Mouse (Mus musculus): ENCODE measurements around the gene Shisa9. TPM values are rescaled to one million over a fixed set of nuclear protein-coding genes. Genes with fewer than 3 reads are reported as not detected.

Shisa9 gene
- polyA plus RNA-seq, 1 experiment: 22.1 TPM

- 33% methylated on average over 3 of the region's 3 CpGs for WGBS
- Histone ChIP-seq H3K4me1 (ENCODE audit: control insufficient read depth, insufficient read depth, low read length) (no peaks in the 10 kb centered on the region), H3K4me3 (replicated peaks; ENCODE audit: insufficient read depth, low read depth, low read length) (no peak overlapping the region), H3K27ac (ENCODE audit: insufficient read depth, low read length) (no peak overlapping the region), H3K27me3 (ENCODE audit: control insufficient read depth, insufficient read depth, low read length) (no peaks in the 10 kb centered on the region; the same call in 1 of the 2 replicates)
- TF ChIP-seq CTCF (IDR thresholded peaks at IDR 0.05; ENCODE audit: borderline replicate concordance, insufficient read depth, low read depth, low read length) (no peak), POLR2A (IDR thresholded peaks at IDR 0.05; ENCODE audit: borderline replicate concordance, insufficient read depth, low read length) (no peak)
- no peak for DNase-seq
Observed at GRCm38 (mm10) chr16:12076270-12076669, 92.4 kb downstream of the Shisa9 start.

GRCm38 (mm10) chr16:12076700-12077099 lies 92.8 kb downstream of the Shisa9 start:
- H3K27ac ChIP-seq (ENCODE audit: insufficient read depth, low read length): no peak overlapping the region
- no peak for TF ChIP-seq POLR2A (IDR thresholded peaks at IDR 0.05; ENCODE audit: borderline replicate concordance, insufficient read depth, low read length)
- TF ChIP-seq CTCF (IDR thresholded peaks at IDR 0.05; ENCODE audit: borderline replicate concordance, insufficient read depth, low read depth, low read length): no peak
- WGBS: 69% methylated on average over 2 of the region's 2 CpGs
- H3K4me3 ChIP-seq (replicated peaks; ENCODE audit: insufficient read depth, low read depth, low read length): no peak overlapping the region
- H3K4me1 ChIP-seq (ENCODE audit: control insufficient read depth, insufficient read depth, low read length): no peaks in the 10 kb centered on the region
- no peaks in the 10 kb centered on the region; the same call in 1 of the 2 replicates for H3K27me3 ChIP-seq (ENCODE audit: control insufficient read depth, insufficient read depth, low read length)
- DNase-seq: no peak

- 45% methylated on average over 2 of the region's 2 CpGs for WGBS
- H3K4me1 ChIP-seq (ENCODE audit: control insufficient read depth, insufficient read depth, low read length): no peaks in the 10 kb centered on the region
- DNase-seq: no peak
- TF ChIP-seq POLR2A (IDR thresholded peaks at IDR 0.05; ENCODE audit: borderline replicate concordance, insufficient read depth, low read length) (no peak), CTCF (IDR thresholded peaks at IDR 0.05; ENCODE audit: borderline replicate concordance, insufficient read depth, low read depth, low read length) (no peak)
- H3K27ac ChIP-seq (ENCODE audit: insufficient read depth, low read length): no peak overlapping the region
- no peak overlapping the region for H3K4me3 ChIP-seq (replicated peaks; ENCODE audit: insufficient read depth, low read depth, low read length)
- no peaks in the 10 kb centered on the region for H3K27me3 ChIP-seq (ENCODE audit: control insufficient read depth, insufficient read depth, low read length)
Observed at GRCm38 (mm10) chr16:12083082-12083481, 99.2 kb downstream of the Shisa9 start.

GRCm38 (mm10) chr16:12090604-12091235 lies 106.8 kb downstream of the Shisa9 start:
- WGBS: 38% methylated on average over 5 of the region's 5 CpGs
- no peaks in the 10 kb centered on the region for H3K27me3 ChIP-seq (ENCODE audit: control insufficient read depth, insufficient read depth, low read length)
- no peaks in the 10 kb centered on the region for H3K4me1 ChIP-seq (ENCODE audit: control insufficient read depth, insufficient read depth, low read length)
- TF ChIP-seq CTCF (IDR thresholded peaks at IDR 0.05; ENCODE audit: borderline replicate concordance, insufficient read depth, low read depth, low read length) (no peak), POLR2A (IDR thresholded peaks at IDR 0.05; ENCODE audit: borderline replicate concordance, insufficient read depth, low read length) (no peak)
- no peak for DNase-seq
- no peak overlapping the region for H3K27ac ChIP-seq (ENCODE audit: insufficient read depth, low read length)
- H3K4me3 ChIP-seq (replicated peaks; ENCODE audit: insufficient read depth, low read depth, low read length): no peak overlapping the region

- H3K4me1 ChIP-seq (ENCODE audit: control insufficient read depth, insufficient read depth, low read length): peaks cover 9% of the 10 kb centered on the region; the same call in 1 of the 2 replicates
- H3K27me3 ChIP-seq (ENCODE audit: control insufficient read depth, insufficient read depth, low read length): no peaks in the 10 kb centered on the region
- 56% methylated on average over 4 of the region's 4 CpGs for WGBS
- DNase-seq: no peak
- no peak for TF ChIP-seq POLR2A (IDR thresholded peaks at IDR 0.05; ENCODE audit: borderline replicate concordance, insufficient read depth, low read length)
- TF ChIP-seq CTCF (IDR thresholded peaks at IDR 0.05; ENCODE audit: borderline replicate concordance, insufficient read depth, low read depth, low read length): no peak
- no peak overlapping the region for H3K4me3 ChIP-seq (replicated peaks; ENCODE audit: insufficient read depth, low read depth, low read length)
- H3K27ac ChIP-seq (ENCODE audit: insufficient read depth, low read length): no peak overlapping the region
Observed at GRCm38 (mm10) chr16:12093253-12093652, 109.3 kb downstream of the Shisa9 start.

GRCm38 (mm10) chr16:12094784-12095315 lies 110.9 kb downstream of the Shisa9 start:
- H3K4me1 ChIP-seq (ENCODE audit: control insufficient read depth, insufficient read depth, low read length): peaks cover 9% of the 10 kb centered on the region; the same call in 1 of the 2 replicates
- no peak overlapping the region for H3K27ac ChIP-seq (ENCODE audit: insufficient read depth, low read length)
- DNase-seq: no peak
- TF ChIP-seq CTCF (IDR thresholded peaks at IDR 0.05; ENCODE audit: borderline replicate concordance, insufficient read depth, low read depth, low read length): no peak
- no peak for TF ChIP-seq POLR2A (IDR thresholded peaks at IDR 0.05; ENCODE audit: borderline replicate concordance, insufficient read depth, low read length)
- no peaks in the 10 kb centered on the region for H3K27me3 ChIP-seq (ENCODE audit: control insufficient read depth, insufficient read depth, low read length)
- no peak overlapping the region for H3K4me3 ChIP-seq (replicated peaks; ENCODE audit: insufficient read depth, low read depth, low read length)
- 84% methylated on average over 7 of the region's 7 CpGs for WGBS

- TF ChIP-seq POLR2A (IDR thresholded peaks at IDR 0.05; ENCODE audit: borderline replicate concordance, insufficient read depth, low read length) (no peak), CTCF (IDR thresholded peaks at IDR 0.05; ENCODE audit: borderline replicate concordance, insufficient read depth, low read depth, low read length) (no peak)
- H3K4me1 ChIP-seq (ENCODE audit: control insufficient read depth, insufficient read depth, low read length): peaks cover 9% of the 10 kb centered on the region; the same call in 1 of the 2 replicates
- H3K27ac ChIP-seq (ENCODE audit: insufficient read depth, low read length): no peak overlapping the region
- DNase-seq: no peak
- 72% methylated on average over 2 of the region's 2 CpGs for WGBS
- no peak overlapping the region for H3K4me3 ChIP-seq (replicated peaks; ENCODE audit: insufficient read depth, low read depth, low read length)
- no peaks in the 10 kb centered on the region for H3K27me3 ChIP-seq (ENCODE audit: control insufficient read depth, insufficient read depth, low read length)
Observed at GRCm38 (mm10) chr16:12095365-12095764, 111.5 kb downstream of the Shisa9 start.

GRCm38 (mm10) chr16:12108436-12108835 lies 124.5 kb downstream of the Shisa9 start:
- DNase-seq: no peak
- WGBS: 86% methylated on average over 4 of the region's 4 CpGs
- no peaks in the 10 kb centered on the region for H3K27me3 ChIP-seq (ENCODE audit: control insufficient read depth, insufficient read depth, low read length)
- no peak overlapping the region for H3K4me3 ChIP-seq (replicated peaks; ENCODE audit: insufficient read depth, low read depth, low read length)
- no peak overlapping the region for H3K27ac ChIP-seq (ENCODE audit: insufficient read depth, low read length)
- TF ChIP-seq CTCF (IDR thresholded peaks at IDR 0.05; ENCODE audit: borderline replicate concordance, insufficient read depth, low read depth, low read length) (no peak), POLR2A (IDR thresholded peaks at IDR 0.05; ENCODE audit: borderline replicate concordance, insufficient read depth, low read length) (no peak)
- no peaks in the 10 kb centered on the region for H3K4me1 ChIP-seq (ENCODE audit: control insufficient read depth, insufficient read depth, low read length)

Measured in cerebellum, adult 2 months (tissue).